Mouse (Mus musculus) C2C12 (cell line): ENCODE measurements around the gene Pitpnm1. TPM values are rescaled to one million over a fixed set of nuclear protein-coding genes. Genes with fewer than 3 reads are reported as not detected.

ENCODE experiments used
- H3K27me3 ChIP-seq: one replicate; pipeline ENCODE4 v1.6.1; 2011; ENCODE audit not compliant: control insufficient read depth, insufficient read depth, insufficient read length
- H3K36me3 ChIP-seq: one replicate; pipeline ENCODE4 v1.6.1; 2011; ENCODE audit not compliant: control insufficient read depth, insufficient read depth
- H3K4me3 ChIP-seq: one replicate; pipeline ENCODE4 v1.5.1; 2011; ENCODE audit warnings: mild to moderate bottlenecking, control low read depth; ENCODE audit not compliant: poor library complexity, insufficient read depth, severe bottlenecking
- H3K79me2 ChIP-seq: one replicate; pipeline ENCODE4 v1.6.1; 2011; ENCODE audit not compliant: control insufficient read depth, insufficient read depth
- H3K79me3 ChIP-seq: one replicate; pipeline ENCODE4 v1.6.1; 2011; ENCODE audit warnings: low read depth, control low read depth
- H3ac ChIP-seq: one replicate; pipeline ENCODE3; 2011; ENCODE audit warnings: low read depth; ENCODE audit not compliant: control insufficient read depth, insufficient read length
- CEBPB ChIP-seq: IDR thresholded peaks from one replicate; pipeline ENCODE4 v1.6.1; 2011; ENCODE audit warnings: low read depth, mild to moderate bottlenecking, control low read depth, moderate library complexity
- CTCF ChIP-seq: IDR thresholded peaks from one replicate; pipeline ENCODE4 v1.5.1; 2011; ENCODE audit not compliant: control insufficient read depth, insufficient read depth, insufficient read length
- FOSL1 ChIP-seq: IDR thresholded peaks from one replicate; pipeline ENCODE4 v1.8.0; 2011; ENCODE audit warnings: mild to moderate bottlenecking, low read length; ENCODE audit not compliant: poor library complexity, insufficient read depth, severe bottlenecking
- MAX ChIP-seq: IDR thresholded peaks from one replicate; pipeline ENCODE4 v1.6.1; 2011; ENCODE audit warnings: mild to moderate bottlenecking, control low read depth
- MYOD1 ChIP-seq: IDR thresholded peaks from one replicate; pipeline ENCODE4 v1.6.1; 2011; ENCODE audit warnings: low read depth; ENCODE audit not compliant: control insufficient read depth, insufficient read length
- MYOG ChIP-seq: IDR thresholded peaks from one replicate; pipeline ENCODE4 v1.6.1; 2011; ENCODE audit not compliant: control insufficient read depth, insufficient read length; ENCODE audit errors: extremely low read depth
- USF1 ChIP-seq: IDR thresholded peaks from one replicate; pipeline ENCODE4 v1.6.1; 2011; ENCODE audit warnings: low read depth, mild to moderate bottlenecking, control low read depth, moderate library complexity
- polyA plus RNA-seq: library from polyadenylated mRNA; unstranded; fragments of >200 nt; fragmentation: generic; extraction: Trizol; gene quantifications from one replicate; pipeline ENCODE4 v1.2.1, GENCODE M21; 2012; ENCODE audit warnings: missing spikeins

The Pitpnm1 gene
- polyA plus RNA-seq, 1 experiment = 43.1 TPM

- peaks cover 15% of the 10 kb centered on the region for H3K79me3 ChIP-seq
- TF ChIP-seq MAX (no peak), FOSL1 (no peak), CEBPB (no peak), MYOD1 (no peak), MYOG (no peak), CTCF (no peak), USF1 (no peak)
- H3K27me3 ChIP-seq = no peaks in the 10 kb centered on the region
- H3K79me2 ChIP-seq = peaks cover 28% of the 10 kb centered on the region
- no peak overlapping the region for H3K4me3 ChIP-seq
- H3ac ChIP-seq = no peak overlapping the region
- peaks cover 32% of the 10 kb centered on the region for H3K36me3 ChIP-seq
These were observed 52.8 kb downstream of the Pitpnm1 start for GRCm38 (mm10) chr19:4152445-4153231.

GRCm38 (mm10) chr19:4153232-4153654 is 53.4 kb downstream of the Pitpnm1 start, which contains the start of gene Ptprcap:
Ptprcap (plus strand) TSS chr19:4153604.
- TF ChIP-seq USF1 (no peak), CTCF (no peak), MYOG (no peak), MAX (no peak), FOSL1 (no peak), MYOD1 (no peak), CEBPB (no peak)
- no peaks in the 10 kb centered on the region for H3K27me3 ChIP-seq
- no peak within 1 kb of the TSS for H3ac ChIP-seq
- H3K79me2 ChIP-seq = peaks cover 28% of the 10 kb centered on the region
- peaks cover 32% of the 10 kb centered on the region for H3K36me3 ChIP-seq
- H3K79me3 ChIP-seq = peaks cover 15% of the 10 kb centered on the region
- H3K4me3 ChIP-seq = no peak within 1 kb of the TSS

GRCm38 (mm10) chr19:4154437-4155222 is 54.8 kb downstream of the Pitpnm1 start:
- Histone ChIP-seq H3K4me3 (no peak overlapping the region), H3K27me3 (no peaks in the 10 kb centered on the region), H3K36me3 (peaks cover 37% of the 10 kb centered on the region), H3ac (no peak overlapping the region), H3K79me3 (peaks cover 5% of the 10 kb centered on the region), H3K79me2 (peaks cover 17% of the 10 kb centered on the region)
- TF ChIP-seq CTCF (no peak), MYOD1 (no peak), MYOG (no peak), USF1 (no peak), FOSL1 (no peak), CEBPB (no peak), MAX (no peak)

- Histone ChIP-seq H3K4me3 (no peak overlapping the region), H3K36me3 (peaks cover 37% of the 10 kb centered on the region), H3K79me3 (no peaks in the 10 kb centered on the region), H3ac (no peak overlapping the region), H3K79me2 (peaks cover 8% of the 10 kb centered on the region), H3K27me3 (no peaks in the 10 kb centered on the region)
- TF ChIP-seq CTCF = no peak
- no peak for TF ChIP-seq MYOG
- TF ChIP-seq FOSL1 = no peak
- TF ChIP-seq MAX = no peak
- no peak for TF ChIP-seq MYOD1
- TF ChIP-seq CEBPB = no peak
- TF ChIP-seq USF1 = no peak
These were observed 55.6 kb downstream of the Pitpnm1 start for GRCm38 (mm10) chr19:4155223-4156072.

GRCm38 (mm10) chr19:4156073-4156579 is 56.3 kb downstream of the Pitpnm1 start:
- Histone ChIP-seq H3K27me3 (no peaks in the 10 kb centered on the region), H3K4me3 (no peak overlapping the region), H3K79me3 (no peaks in the 10 kb centered on the region), H3ac (no peak overlapping the region), H3K79me2 (peaks cover 2% of the 10 kb centered on the region), H3K36me3 (peaks cover 33% of the 10 kb centered on the region)
- no peak for TF ChIP-seq FOSL1
- no peak for TF ChIP-seq CEBPB
- no peak for TF ChIP-seq MAX
- no peak for TF ChIP-seq USF1
- TF ChIP-seq MYOD1 = no peak
- no peak for TF ChIP-seq CTCF
- TF ChIP-seq MYOG = no peak
